Mouse (Mus musculus) mouse embryonic stem cell (cell line): ENCODE measurements around the gene Gabrg3.

Experiments
- in situ Hi-C, 2 experiments: fragments of 300-500 bp; cut with MboI; formaldehyde crosslinking; loops; 1 replicate in 1 of 2; 3 replicates in 1 of 2; pipeline ENCODE4 v1.14.3; 2019 to 2020; ENCODE audit warnings: low sequenced_read_pairs in 2 of 2, low pct_unique_long_range_greater_than_20kb in 1 of 2, mixed read lengths in 1 of 2; ENCODE audit not compliant: unreplicated experiment in 1 of 2

Gene Gabrg3

GRCm38 (mm10) chr7:56867314-56868075, 519.5 kb downstream of the Gabrg3 start:
- in situ Hi-C loops, result no loop called here

- in situ Hi-C loops, result no loop called here
Observed at GRCm38 (mm10) chr7:56843565-56843964, 543.4 kb downstream of the Gabrg3 start.

- in situ Hi-C loops, result no loop called here
Observed at GRCm38 (mm10) chr7:56825446-56825845, 561.5 kb downstream of the Gabrg3 start.

GRCm38 (mm10) chr7:56801841-56802240, 585.1 kb downstream of the Gabrg3 start:
- in situ Hi-C loops, result no loop called here

DNA sequence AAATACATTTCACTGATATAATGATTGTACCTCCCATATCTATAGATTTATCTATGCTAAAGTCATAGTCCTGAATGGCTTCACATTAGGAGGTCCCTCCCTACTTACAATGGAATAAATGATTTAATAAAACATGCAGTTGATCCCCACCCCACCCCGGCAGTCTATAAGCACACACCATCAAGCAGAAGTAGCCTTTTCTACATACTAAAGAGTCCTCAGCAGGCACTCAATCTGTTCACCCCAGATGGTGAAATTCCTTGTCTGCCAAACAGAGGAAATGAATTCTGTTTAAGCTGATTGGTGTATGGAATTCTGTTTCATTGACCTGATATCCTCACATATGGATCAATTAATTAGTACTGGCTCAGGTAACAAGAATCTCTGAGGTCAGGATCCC, 607.9 kb downstream of the Gabrg3 start:
- in situ Hi-C loops, result no loop called here

DNA sequence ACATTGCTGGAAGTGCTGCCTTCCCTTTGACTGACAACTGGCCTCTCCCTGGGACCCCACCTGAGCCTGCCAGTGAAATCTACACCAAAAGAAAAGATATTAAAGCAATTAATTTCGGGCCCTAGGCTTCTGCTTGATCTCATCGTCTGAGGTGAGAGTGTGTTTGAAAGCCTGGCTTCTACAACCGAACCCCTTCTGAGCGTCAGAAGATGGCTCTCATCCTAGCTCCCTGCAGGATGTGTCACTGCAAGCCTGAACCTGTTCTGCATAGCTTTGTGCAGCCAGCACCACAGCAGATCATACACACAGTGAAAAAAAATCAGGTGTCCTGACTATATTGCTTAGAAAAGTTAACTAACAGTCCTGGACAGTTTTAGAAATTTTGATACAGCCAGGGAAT, 618.8 kb downstream of the Gabrg3 start:
- in situ Hi-C loops, result no loop called here

DNA sequence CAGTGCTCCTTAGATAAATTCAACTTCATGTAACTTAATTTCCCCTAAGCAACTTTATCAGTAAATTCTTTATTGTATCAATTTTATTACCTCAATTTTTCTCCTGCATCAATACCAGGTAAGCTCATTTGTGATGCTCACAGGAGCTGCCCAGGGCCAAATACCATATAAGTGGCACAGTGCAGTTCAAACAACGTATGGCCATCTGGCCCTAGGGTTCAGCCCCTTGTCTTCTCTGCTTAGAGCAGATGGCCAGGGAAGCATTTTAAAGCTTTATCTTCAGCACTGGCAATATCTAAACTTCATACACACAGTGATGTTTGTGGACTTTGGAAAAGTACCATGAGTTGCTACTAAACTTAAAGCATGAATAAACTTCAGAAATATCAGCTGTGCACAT, 619.2 kb downstream of the Gabrg3 start:
- in situ Hi-C loops, result no loop called here

DNA sequence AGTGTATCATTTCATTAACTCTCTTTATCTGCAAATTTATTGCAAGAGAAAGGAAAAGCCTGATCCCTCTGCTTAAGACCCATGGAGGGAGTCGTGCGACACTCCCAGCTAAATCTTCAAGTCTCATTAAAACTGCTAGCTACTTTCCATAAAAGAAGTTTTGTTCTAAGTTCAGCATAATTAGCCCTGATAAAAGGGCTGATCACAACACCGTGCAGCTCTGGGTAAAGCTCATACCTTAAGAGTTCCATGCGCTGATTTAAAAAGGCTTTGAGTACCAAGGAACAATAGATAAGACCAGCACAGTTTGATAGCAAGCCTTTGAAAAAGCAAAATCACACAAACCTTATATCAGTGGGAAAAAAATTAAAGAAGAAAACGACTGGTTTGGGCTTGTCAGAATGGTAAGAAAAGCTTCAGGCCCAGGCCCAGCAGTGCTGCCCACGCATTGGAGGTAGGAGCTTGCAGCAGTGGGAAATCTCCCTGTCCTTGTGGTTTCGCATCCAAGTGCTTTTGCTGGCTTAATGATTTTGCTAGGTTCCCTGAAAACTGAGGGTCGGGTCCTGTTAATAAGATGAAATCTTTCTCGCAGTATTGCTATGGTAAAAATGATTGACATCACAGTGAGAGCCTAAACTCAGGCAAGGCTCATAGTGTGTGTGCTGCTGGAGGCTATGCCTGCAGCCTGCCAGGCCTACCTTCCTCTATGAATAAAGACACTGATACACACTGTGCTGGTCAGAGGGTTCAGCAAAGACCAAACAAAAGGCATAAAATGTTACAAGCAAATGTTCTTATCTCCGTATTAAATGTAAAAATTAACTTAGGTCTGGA, 621.2 kb downstream of the Gabrg3 start:
- in situ Hi-C loops, result no loop called here

DNA sequence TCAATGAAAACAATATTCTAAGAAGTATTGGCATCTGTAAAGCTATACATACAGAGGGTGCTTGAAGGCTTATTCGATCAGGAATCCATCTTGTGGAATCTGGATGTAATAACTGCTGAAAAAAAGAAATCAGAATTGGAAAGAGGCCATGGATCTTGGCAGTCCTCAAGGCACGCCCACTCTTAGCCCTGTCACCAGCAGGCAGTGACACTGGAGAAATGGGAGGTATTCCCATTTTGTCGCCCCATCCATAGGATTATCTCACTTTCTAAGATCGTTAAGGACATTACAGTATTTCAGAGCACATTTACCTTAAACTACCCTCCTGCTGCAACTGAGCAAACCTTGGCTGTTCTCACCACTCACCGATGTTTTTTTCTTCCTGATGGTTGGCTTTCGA, 657.8 kb downstream of the Gabrg3 start:
- in situ Hi-C loops, result no loop called here
